ENCODE assay signal across 12 mouse cellular contexts in the genomic region with DNA sequence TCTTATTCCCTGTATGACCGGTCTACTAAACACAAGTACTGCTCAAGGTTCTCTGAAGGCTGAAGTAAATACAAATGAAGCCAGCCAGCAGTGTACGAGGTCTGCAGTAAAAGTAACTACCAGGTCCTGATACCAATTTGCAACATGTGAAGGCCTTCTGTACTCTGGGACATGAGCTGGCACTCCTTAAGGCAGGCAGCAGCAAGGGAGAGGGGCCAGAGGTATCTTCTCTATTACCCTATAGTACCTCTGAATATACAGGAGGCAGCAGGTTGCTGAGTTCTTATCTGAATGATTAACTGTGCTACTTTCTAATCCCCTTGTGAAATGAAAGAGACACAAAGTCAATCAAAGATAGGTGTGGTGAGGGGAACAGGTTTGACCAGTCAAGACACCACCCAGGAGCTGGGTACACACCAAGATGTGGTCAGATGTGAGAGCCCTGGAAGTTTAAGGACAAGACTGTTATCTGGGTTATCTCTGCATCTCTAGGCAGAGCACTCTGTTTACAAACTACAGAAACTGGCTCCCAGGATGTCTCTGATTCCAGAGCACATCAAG.
"Had no signal": no experiment of that assay in that cellular context is flagged by ENCODE, and none has a peak within 500 bp of the region (broad histone marks: within the 10 kb centered on the region; RNA-seq: fewer than 3 reads in every experiment).

No protein-coding gene starts in this region.

- H3K4me1 ChIP-seq: kidney, embryonic 15.5 days; midbrain, embryonic 10.5 days; neural tube, embryonic 13.5 days had no signal

- H3K27me3 ChIP-seq: kidney, embryonic 15.5 days; limb, embryonic 15.5 days; neural tube, embryonic 13.5 days; stomach, embryonic 15.5 days had no signal

- H3K4me2 ChIP-seq: kidney, embryonic 15.5 days; limb, embryonic 15.5 days; neural tube, embryonic 13.5 days; stomach, embryonic 15.5 days had no signal

- H3K9ac ChIP-seq: kidney, embryonic 15.5 days; limb, embryonic 15.5 days; liver, embryonic 14.5 days; neural tube, embryonic 13.5 days; stomach, embryonic 15.5 days had no signal

- H3K4me3 ChIP-seq: kidney, embryonic 15.5 days; limb, embryonic 15.5 days; midbrain, embryonic 10.5 days; neural tube, embryonic 13.5 days; stomach, embryonic 15.5 days had no signal

- H3K27ac ChIP-seq: kidney, embryonic 15.5 days; liver, embryonic 14.5 days; midbrain, embryonic 10.5 days; neural tube, embryonic 13.5 days; stomach, embryonic 15.5 days had no signal

- ATAC-seq: midbrain, embryonic 16.5 days had no signal

- H3K9me3 ChIP-seq: kidney, embryonic 15.5 days; limb, embryonic 15.5 days; midbrain, embryonic 10.5 days; neural tube, embryonic 13.5 days; stomach, embryonic 15.5 days had no signal

- DNase-seq: kidney, adult 18-20 months; kidney, postnatal 14 days; retina, postnatal 1 day; right cerebral cortex, postnatal 4 days; spleen, adult 18-20 months had no signal
